Mouse (Mus musculus): ENCODE results near the gene Tsen34. TPM values are rescaled to one million over a fixed set of nuclear protein-coding genes. Genes with fewer than 3 reads are reported as not detected.
"Not testable (repeated sequence)": the region's sequence is repeated elsewhere in the genome, so short reads cannot be mapped to it uniquely, and the experiment has no call there.

Tsen34 gene
- total RNA-seq, 1 experiment from 2014 or later = 29.4 TPM

- ATAC-seq (replicated peaks in 1 of 2; ENCODE audit: insufficient read depth in 1 of 2, low FRiP score in 2 of 2, low TSS enrichment in 1 of 2, low read depth in 1 of 2, poor library complexity in 2 of 2, severe bottlenecking in 2 of 2) = peak; percentile 63 to 65
These were observed 14.4 kb downstream of the Tsen34 start for GRCm38 (mm10) chr7:3707027-3707426.

DNA sequence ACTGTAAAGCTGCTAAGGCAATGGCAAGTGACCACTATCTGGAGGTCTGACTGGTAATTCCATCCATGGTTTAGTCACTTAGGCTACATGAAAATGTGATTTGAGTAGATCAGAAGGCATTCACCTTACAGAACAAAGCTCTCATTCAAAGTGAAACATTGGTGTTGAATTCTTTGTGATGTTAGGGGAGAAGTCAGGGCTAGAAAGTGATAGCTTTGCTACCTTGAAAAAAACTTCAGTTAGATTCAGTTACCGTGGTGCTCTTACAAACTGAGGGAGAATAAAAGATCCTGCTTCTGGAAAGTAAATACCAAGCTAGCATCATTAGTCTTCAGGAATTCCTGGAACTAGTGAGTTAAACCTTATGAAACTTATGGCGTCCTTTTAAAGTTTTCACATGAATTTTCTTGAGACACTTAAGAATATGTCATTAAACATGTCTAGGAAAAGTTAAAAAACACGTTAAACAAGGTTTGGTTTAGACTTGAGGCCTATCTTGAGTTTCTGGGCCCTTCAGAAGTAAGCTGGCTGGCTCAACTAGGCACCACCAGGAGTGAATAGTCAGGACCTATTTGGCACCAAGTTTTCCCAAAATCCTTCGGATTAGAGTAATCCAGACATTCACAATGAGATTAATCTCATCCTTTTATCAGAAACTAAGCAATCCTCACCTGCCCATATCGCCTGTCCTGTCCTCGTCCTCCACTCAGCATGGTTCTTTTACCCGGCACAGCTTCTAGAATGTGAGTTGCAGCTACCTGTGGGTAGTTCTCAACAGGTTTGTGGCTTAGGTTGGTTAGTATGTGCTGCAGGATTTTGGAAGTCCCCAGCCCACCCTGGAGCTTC lies 15.1 kb downstream of the Tsen34 start:
- no peak for ATAC-seq (replicated peaks in 1 of 2; ENCODE audit: insufficient read depth in 1 of 2, low FRiP score in 2 of 2, low TSS enrichment in 1 of 2, low read depth in 1 of 2, poor library complexity in 2 of 2, severe bottlenecking in 2 of 2)

DNA sequence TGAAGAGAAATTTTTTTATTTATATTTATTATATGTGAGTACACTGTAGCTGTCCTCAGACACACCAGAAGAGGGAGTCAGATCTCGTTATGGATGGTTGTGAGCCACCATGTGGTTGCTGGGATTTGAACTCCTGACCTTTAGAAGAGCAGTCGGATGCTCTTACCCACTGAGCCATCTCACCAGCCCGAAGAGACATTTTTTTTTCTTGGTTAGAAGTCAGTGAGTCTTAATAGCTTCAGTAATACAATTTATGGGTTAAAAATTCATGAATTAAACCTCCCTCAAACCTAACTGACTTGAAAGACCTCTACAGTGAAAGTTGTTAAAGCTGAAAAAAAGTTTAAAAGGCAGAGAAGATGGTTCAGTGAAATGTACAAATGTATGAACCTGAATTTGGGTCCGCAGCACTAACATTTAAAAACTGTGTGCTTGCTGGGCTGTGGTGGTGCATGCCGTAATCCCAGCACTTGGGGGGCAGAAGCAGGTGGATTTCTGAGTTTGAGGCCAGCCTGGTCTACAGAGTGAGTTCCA lies 15.9 kb downstream of the Tsen34 start:
- ATAC-seq (replicated peaks in 1 of 2; ENCODE audit: insufficient read depth in 1 of 2, low FRiP score in 2 of 2, low TSS enrichment in 1 of 2, low read depth in 1 of 2, poor library complexity in 2 of 2, severe bottlenecking in 2 of 2) = not testable (repeated sequence)

DNA sequence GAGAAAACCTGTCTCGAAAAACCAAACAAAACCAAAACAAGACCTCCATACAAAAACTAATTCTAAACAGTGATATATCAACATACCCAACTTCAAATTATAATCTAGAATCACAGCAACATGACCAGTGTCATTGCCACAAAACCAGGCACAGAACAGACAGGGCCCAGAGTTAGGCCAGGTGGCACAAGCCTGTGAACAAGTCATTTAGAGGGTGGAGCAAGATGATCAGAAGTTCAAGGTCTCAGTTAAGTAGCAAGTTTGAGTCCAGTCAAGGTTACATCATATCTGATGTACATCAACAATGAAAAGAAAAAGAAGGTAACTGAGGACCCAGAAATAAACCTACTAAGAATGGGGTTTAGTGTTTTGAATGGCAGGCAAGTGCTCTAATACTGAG lies 16.3 kb downstream of the Tsen34 start:
- no peak for ATAC-seq (replicated peaks in 1 of 2; ENCODE audit: insufficient read depth in 1 of 2, low FRiP score in 2 of 2, low TSS enrichment in 1 of 2, low read depth in 1 of 2, poor library complexity in 2 of 2, severe bottlenecking in 2 of 2)

DNA sequence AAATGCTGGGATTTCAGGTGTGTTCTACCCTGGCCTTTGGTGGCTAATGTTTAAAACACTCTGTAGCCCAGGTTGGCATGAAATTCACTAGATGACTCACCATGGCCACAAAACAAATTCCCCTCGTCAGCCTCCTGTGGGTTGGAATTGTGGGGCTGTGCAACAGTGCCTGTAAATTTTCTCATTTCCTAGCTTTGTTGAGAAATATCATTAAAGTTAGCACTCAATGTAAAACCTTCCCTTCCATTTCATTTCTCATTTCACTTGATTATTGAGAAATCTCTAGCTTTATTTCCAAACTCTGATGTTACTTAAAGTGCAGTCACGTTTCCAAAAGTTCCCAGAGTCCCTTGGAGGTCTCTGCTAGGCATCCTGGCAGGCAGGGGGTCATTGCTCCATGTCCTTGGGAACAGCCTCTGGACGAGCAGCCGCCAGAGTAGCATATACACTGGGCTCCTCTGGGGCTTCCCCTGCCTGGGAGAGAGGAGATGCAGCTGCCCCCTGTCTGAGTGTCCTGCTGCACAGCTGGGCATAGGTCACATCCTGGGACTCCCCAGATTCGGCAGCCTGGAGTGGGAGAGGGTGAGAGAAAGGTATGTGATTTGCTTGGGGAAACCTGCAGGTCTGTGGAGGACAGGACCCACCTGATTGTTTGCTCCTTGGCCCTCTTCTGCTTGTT lies 19.7 kb downstream of the Tsen34 start:
- peak in 1 of 2 experiments; percentile 21; a peak in 1 of 4 replicates for ATAC-seq (replicated peaks in 1 of 2; ENCODE audit: insufficient read depth in 1 of 2, low FRiP score in 2 of 2, low TSS enrichment in 1 of 2, low read depth in 1 of 2, poor library complexity in 2 of 2, severe bottlenecking in 2 of 2)

- no peak for ATAC-seq (replicated peaks in 1 of 2; ENCODE audit: insufficient read depth in 1 of 2, low FRiP score in 2 of 2, low TSS enrichment in 1 of 2, low read depth in 1 of 2, poor library complexity in 2 of 2, severe bottlenecking in 2 of 2)
These were observed 22.6 kb downstream of the Tsen34 start for GRCm38 (mm10) chr7:3715249-3715648.

GRCm38 (mm10) chr7:3720268-3720667 lies 27.6 kb downstream of the Tsen34 start, which contains the start of gene Pirb:
Gene Pirb, minus strand, starts transcription at chr7:3720391.
- ATAC-seq (replicated peaks in 1 of 2; ENCODE audit: insufficient read depth in 1 of 2, low FRiP score in 2 of 2, low TSS enrichment in 1 of 2, low read depth in 1 of 2, poor library complexity in 2 of 2, severe bottlenecking in 2 of 2) = not testable (repeated sequence)

DNA sequence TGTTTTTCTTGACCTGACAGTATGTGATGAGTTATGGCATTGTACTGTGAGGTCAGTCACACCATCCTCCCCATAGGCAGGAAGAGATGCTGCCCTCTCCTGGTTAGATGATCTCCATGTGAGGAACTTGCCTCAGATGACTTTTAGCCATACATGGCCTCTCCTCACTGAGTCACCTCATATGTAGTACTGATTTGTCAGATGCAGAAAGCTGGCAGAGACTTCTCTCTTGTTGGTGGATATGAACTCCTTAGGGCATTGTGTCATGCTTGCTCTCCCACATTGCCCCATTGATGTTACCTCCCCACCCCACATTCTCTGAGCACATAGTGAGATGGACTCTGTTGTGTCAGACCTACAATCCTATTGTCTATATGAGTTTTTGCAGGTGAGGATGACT lies 32.8 kb downstream of the Tsen34 start:
- not testable (repeated sequence) for ATAC-seq (replicated peaks in 1 of 2; ENCODE audit: insufficient read depth in 1 of 2, low FRiP score in 2 of 2, low TSS enrichment in 1 of 2, low read depth in 1 of 2, poor library complexity in 2 of 2, severe bottlenecking in 2 of 2)

- not testable (repeated sequence) for ATAC-seq (replicated peaks in 1 of 2; ENCODE audit: insufficient read depth in 1 of 2, low FRiP score in 2 of 2, low TSS enrichment in 1 of 2, low read depth in 1 of 2, poor library complexity in 2 of 2, severe bottlenecking in 2 of 2)
These were observed 40.0 kb downstream of the Tsen34 start for GRCm38 (mm10) chr7:3732675-3733074.

Other genes starting within 250 kb of the Tsen34 start
- gene Tarm1, start 190.2 kb upstream of the Tsen34 start, total RNA-seq (2017) = 1.4 and 2.1 TPM in 2 replicates
- 0.20 TPM in 1 of 2 replicates, not detected in the other for gene Oscar, start 76.7 kb upstream of the Tsen34 start, total RNA-seq (2017)
- gene Ndufa3, start 75.5 kb upstream of the Tsen34 start, total RNA-seq (2017) = 150 and 232 TPM in 2 replicates
- 22.8 and 25.9 TPM in 2 replicates for gene Tfpt, start 62.9 kb upstream of the Tsen34 start, total RNA-seq (2017)
- 78.5 and 106 TPM in 2 replicates for gene Prpf31, start 62.9 kb upstream of the Tsen34 start, total RNA-seq (2017)
- 20.8 and 22.3 TPM in 2 replicates for gene Cnot3, start 47.6 kb upstream of the Tsen34 start, total RNA-seq (2017)
- 11.1 and 15.4 TPM in 2 replicates for gene Leng1, start 27.0 kb upstream of the Tsen34 start, total RNA-seq (2017)
- 6.4 and 6.7 TPM in 2 replicates for gene Tmc4, start 15.3 kb upstream of the Tsen34 start, total RNA-seq (2017)
- 25.3 and 28.2 TPM in 2 replicates for gene Mboat7, start 660 bp downstream of the Tsen34 start, total RNA-seq (2017)
- 1,808 and 2,399 TPM in 2 replicates for gene Rps9, start 11.1 kb downstream of the Tsen34 start, total RNA-seq (2017)
- gene Pirb, start 27.5 kb downstream of the Tsen34 start, total RNA-seq (2017) = 5.6 and 14.5 TPM in 2 replicates
- gene Gm15448, start 132.8 kb downstream of the Tsen34 start, total RNA-seq (2017) = 0.69 and 0.74 TPM in 2 replicates
- gene Pira2, start 152.2 kb downstream of the Tsen34 start, total RNA-seq (2017) = 6.4 TPM in 1 of 2 replicates, not detected in the other
- gene Gm14548, start 205.3 kb downstream of the Tsen34 start, total RNA-seq (2017) = 0.94 and 1.9 TPM in 2 replicates
- gene Lilra6, start 222.6 kb downstream of the Tsen34 start, total RNA-seq (2017) = 0.94 and 3.1 TPM in 2 replicates